Mouse (Mus musculus): Measurements from ENCODE around the gene Pknox1.
"Not testable (repeated sequence)": the region's sequence is repeated elsewhere in the genome, so short reads cannot be mapped to it uniquely, and the experiment has no call there.

The Pknox1 gene

DNA sequence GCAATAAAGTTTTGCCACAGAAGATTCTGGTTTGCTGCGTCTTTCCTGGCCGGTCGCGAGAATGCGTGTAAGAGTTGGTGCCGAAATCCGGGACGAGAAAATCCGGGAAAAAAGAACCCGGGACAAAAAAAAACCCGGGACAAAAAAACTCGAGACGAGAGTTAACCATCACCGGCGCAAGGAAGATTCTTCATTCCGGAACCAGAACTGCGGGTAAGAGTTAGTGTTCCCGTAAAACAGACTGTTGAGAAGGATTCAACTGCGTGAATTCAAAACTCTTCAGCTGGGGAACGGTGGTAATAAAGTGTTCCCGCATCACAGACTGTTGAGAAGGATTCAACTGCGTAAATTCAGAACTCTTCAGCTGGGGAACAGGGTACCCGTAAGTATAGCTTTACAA, 11.9 kb upstream of the Pknox1 start:
- not testable (repeated sequence) for DNase-seq (ENCODE audit: inconsistent age in 2 of 2, low spot score in 1 of 2)

DNA sequence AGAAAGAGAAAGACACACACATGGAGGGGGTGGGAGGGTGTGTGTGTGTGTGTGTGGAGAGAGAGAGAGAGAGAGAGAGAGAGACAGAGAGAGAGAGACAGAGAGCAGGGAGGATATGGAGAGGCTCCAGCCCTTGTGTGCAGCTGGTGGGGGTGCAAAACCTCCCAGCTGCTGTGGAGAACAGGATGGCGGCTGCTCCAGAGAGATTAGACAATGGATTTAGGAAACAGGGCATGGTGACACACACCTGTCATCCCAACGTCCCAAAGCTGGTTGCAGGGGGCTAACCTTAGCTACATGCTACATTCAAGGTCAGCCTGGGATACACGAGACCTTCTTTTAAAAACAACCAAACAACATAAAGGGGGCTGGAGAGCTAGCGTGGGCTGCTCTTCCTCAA, 8.3 kb upstream of the Pknox1 start:
- DNase-seq (ENCODE audit: inconsistent age in 2 of 2, low spot score in 1 of 2), result no peak

DNA sequence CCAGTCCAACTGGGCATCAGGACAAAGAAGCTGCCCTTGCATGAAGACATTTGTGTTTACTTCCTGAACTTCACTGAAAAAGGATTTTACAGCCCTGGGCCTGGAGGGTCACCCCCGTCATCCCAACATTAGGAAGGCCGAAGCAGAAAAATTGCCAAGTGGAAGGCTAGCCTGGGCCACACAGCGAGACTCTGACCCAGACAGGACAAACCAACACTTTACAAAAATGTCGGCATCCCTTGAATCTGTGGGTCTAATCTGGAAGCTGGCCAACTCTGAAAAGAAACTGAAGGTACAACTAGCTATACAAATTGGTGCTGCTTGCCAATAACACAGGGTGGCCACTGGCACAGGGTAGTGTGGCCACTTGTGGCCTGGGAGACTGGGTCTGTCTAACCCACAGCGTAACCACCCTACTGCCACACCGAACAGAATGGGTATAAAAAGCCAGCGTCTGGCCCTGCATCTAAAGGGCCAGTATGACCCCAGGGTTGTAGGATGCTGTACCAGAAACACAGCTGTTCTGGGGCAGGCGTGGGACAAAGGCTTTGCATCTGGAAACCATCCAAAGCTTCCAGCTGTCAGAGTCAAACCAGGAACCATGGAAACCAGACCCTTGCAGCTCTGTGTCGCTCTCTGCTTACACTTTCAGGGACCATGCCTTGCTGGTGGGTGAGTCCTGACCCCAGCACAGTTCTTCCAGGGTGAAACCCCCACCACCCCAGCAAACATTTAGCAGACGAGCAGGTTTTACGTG, 7.2 kb upstream of the Pknox1 start:
- DNase-seq (ENCODE audit: inconsistent age in 2 of 2, low spot score in 1 of 2), result no peak

GRCm38 (mm10) chr17:31557947-31558542, 6.5 kb upstream of the Pknox1 start:
- DNase-seq (ENCODE audit: inconsistent age in 2 of 2, low spot score in 1 of 2), result no peak

DNA sequence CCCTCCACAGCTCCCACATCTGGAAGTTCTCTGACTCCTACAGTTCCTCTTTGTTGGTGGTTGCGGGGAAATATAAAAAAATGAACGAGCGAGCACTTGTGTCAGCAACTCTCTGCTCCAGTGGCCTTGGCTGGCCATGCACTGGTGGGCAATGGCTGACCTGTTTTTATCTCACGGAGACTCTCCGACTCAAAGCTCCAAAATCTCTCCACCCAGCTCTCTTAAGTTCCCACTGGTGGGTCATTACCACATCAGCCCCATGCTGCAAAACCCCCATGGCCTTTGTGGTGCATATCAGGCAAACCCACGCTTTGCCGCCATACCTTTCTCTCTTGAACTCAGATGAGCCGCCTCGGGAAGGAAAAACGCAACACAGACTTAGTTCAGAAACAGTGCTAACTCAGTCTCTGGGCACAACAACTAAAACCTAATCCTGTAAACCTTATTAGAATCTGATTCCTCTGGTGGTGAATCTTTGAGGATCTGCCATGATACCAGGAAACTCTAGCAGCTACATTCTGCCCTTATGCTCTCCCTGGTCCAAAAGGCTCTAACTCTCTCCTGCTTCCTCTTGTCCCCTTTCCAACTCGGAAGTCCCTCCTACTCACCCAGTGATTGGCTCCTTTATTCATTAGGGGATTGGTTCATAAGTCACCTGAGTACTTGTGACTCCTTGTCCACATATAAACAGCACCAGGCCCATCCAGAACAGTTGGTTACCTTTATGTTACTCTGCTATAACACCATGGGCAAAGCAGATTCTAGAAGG, 5.3 kb upstream of the Pknox1 start:
- DNase-seq (ENCODE audit: inconsistent age in 2 of 2, low spot score in 1 of 2), result no peak

- DNase-seq (ENCODE audit: inconsistent age in 2 of 2, low spot score in 1 of 2), result peak; percentile 60 to 85
Observed at GRCm38 (mm10) chr17:31563632-31564014, 911 bp upstream of the Pknox1 start.

DNA sequence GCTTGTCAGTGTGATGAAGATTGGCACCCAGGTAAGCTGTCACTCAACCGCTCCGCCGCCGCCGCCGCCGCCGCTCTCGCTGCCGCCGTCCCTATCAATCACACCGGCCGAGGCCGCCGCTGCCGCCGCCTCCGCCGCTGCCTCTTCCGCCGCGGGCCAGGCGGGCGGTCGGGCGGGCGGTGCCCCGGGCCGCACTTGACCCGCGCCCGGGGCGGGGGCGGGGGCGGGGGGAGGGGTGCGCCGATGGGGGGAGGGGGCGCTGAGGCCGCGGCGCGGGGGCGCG, 265 bp downstream of the Pknox1 start:
- no peak for DNase-seq (ENCODE audit: inconsistent age in 2 of 2, low spot score in 1 of 2)

- peak; percentile 78 to 89 for DNase-seq (ENCODE audit: inconsistent age in 2 of 2, low spot score in 1 of 2)
Observed at GRCm38 (mm10) chr17:31565141-31566056, 865 bp downstream of the Pknox1 start.

DNA sequence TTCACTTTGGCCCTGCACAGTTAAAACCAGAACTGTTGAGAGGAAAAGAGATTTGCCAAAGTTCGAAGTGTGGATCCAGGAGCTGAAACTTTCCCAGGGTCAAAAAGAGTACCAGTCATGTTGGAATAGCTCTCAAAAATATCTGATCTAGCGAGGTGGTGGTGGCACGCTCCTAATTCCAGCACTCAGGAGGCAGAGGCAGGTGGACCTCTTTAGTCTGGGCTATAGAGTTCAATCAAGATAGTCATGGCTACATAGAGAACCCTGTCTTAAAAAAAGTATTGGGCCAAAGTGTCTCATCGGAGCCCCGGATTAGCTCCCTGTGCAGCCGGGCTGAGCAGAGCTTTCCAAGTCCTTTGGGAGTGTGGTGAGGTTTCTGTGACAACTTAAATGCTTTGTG, 1.7 kb downstream of the Pknox1 start:
- DNase-seq (ENCODE audit: inconsistent age in 2 of 2, low spot score in 1 of 2), result peak in 1 of 2 experiments; percentile 39

DNA sequence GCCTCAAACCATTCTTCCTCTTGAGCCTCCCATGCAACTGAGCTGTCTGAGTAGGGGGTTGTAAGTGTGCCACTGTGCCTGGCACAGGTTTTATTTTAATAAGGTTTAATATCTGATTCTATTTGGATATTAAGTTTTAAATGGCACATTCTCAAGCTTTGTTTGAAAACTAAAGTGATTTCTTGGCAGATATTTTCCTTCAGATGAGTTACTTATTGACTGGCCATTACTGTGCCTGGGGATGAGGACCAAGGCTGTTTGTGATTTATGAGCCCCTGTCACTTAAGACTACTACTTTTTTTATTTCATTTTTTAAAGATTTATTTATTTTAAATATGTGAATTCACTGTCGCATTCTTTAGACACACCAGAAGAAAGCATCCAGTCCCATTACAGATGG, 5.2 kb downstream of the Pknox1 start:
- DNase-seq (ENCODE audit: inconsistent age in 2 of 2, low spot score in 1 of 2), result no peak

DNA sequence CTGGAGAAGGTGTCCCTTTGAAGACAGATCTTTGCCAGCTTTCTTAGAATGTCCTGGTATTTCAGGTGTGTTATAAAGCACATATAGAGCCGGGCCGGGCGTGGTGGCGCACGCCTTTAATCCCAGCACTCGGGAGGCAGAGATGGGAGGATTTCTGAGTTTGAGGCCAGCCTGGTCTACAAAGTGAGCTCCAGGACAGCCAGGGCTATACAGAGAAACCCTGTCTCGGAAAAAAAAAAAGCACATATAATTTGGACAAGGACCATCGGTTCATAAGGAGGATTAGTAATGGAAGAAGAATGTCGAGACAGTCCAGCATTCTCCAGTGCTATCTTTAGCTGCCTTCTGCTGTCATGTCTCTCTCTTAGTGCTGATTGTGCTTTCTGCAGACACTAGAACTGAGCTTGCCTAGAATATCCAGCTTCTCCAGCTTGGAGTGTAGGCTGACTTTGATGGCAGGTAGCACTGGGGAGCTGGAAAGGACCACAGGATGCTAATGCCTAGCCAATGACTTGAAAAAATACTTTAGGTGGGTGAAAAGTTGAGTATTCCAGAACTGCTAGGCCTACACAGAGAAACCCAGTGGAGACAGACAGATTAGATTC, 5.9 kb downstream of the Pknox1 start:
- peak in 1 of 2 experiments; percentile 45 for DNase-seq (ENCODE audit: inconsistent age in 2 of 2, low spot score in 1 of 2)

DNA sequence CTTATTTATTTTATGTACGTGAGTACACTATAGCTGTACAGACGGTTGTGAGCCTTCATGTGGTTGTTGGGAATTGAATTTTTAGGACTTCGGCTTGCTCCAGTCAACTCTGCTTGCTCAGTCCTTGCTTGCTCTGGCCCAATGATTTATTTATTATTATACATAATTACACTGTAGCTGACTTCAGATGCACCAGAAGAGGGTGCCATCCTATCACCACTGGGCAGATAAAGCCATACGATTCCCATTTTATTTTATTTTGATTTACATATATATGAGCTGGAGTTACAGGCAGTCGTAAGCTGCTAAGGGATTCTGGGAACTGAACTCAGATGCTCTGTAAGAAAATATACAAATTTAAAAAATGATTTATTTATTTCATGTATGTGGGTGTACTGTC, 7.2 kb downstream of the Pknox1 start:
- no peak for DNase-seq (ENCODE audit: inconsistent age in 2 of 2, low spot score in 1 of 2)

- no peak for DNase-seq (ENCODE audit: inconsistent age in 2 of 2, low spot score in 1 of 2)
Observed at GRCm38 (mm10) chr17:31574662-31575061, 10.1 kb downstream of the Pknox1 start.

- no peak for DNase-seq (ENCODE audit: inconsistent age in 2 of 2, low spot score in 1 of 2)
Observed at GRCm38 (mm10) chr17:31576394-31577175, 12.1 kb downstream of the Pknox1 start.

DNA sequence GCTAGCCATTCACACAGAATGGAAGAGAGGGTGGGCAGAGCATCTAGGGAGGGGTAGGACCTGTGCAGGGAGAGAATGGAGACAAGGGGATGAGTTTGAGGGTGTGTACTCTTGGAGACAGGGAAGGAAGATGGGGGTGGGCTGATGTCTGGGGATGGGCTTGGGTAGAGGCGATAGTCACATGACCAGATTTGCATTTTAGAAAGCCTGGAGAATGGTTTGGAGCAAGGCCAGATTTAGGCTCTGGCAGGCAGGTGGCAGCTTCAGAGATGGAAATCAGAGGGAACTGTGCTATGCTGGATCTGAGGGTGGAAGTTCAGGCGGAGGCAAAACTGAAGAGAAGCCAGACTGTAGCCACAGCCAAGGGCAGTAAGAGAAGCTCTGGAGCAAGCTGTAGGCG, 15.8 kb downstream of the Pknox1 start:
- no peak for DNase-seq (ENCODE audit: inconsistent age in 2 of 2, low spot score in 1 of 2)

DNA sequence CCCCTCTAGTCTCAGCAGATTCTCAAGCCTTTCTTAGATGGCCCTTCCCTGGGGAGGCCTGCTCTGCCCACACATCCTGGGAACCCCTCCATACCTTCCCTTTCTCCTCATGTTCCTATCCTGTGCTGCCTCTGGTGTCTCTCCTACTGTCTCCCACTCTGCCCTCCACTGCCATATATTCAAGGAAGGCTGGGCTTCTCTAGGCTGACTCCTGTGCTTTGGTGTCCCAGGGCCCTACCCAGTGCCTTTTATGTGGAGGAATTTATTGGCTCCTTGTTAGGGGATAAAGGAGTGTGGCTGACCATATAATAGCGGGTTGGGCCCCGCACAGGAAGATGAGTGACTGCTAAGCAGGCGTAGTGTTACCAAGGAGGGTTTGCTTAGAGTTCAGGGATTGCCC, 18.7 kb downstream of the Pknox1 start:
- no peak for DNase-seq (ENCODE audit: inconsistent age in 2 of 2, low spot score in 1 of 2)

DNA sequence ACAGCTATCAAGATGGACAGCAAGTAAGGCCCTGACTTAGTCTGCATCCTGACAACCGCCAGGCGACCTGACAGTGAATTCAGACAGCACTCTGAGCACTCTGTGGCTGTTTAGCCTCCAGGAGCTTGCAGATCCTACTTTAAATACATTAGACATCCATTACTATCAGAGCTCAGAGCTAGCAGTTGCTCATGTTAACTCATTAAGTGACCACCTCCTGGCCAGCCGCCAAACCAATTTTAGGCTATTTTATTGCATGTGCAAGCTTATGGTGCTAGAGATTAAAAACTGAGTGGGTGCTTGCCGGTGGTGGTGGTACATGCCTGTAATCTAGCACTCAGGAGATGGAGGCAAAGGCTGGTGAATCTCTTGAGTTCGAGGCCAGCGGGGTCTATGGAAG, 19.2 kb downstream of the Pknox1 start:
- DNase-seq (ENCODE audit: inconsistent age in 2 of 2, low spot score in 1 of 2), result no peak

- no peak for DNase-seq (ENCODE audit: inconsistent age in 2 of 2, low spot score in 1 of 2)
Observed at GRCm38 (mm10) chr17:31588115-31588514, 23.6 kb downstream of the Pknox1 start.

GRCm38 (mm10) chr17:31588726-31589125, 24.2 kb downstream of the Pknox1 start:
- DNase-seq (ENCODE audit: inconsistent age in 2 of 2, low spot score in 1 of 2), result no peak

GRCm38 (mm10) chr17:31590846-31591245, 26.3 kb downstream of the Pknox1 start:
- DNase-seq (ENCODE audit: inconsistent age in 2 of 2, low spot score in 1 of 2), result no peak

Measured in adrenal gland, adult (tissue).